Mouse (Mus musculus) thymus, postnatal 0 days (tissue): ENCODE results near the gene Sohlh2. TPM values are rescaled to one million over a fixed set of nuclear protein-coding genes. Genes with fewer than 3 reads are reported as not detected.

Experiments used
- DNase-seq: peaks from one replicate; pipeline ENCODE4 v3.0.0-alpha.2; 2015; ENCODE audit warnings: low spot score
- microRNA-seq: library from miRNA; unstranded; fragments of <30 nt; microRNA quantifications from one replicate; pipeline ENCODE4, GENCODE M21; 2016; ENCODE audit warnings: borderline number of aligned reads
- polyA plus RNA-seq: library from polyadenylated mRNA; unstranded; fragments of >200 nt; fragmentation: Nextera tagmentation; extraction: Ambion mirVana; gene quantifications from 2 replicates; pipeline ENCODE4 v1.2.1, GENCODE M21; 2015

Sohlh2 gene
- polyA plus RNA-seq, 1 experiment from 2014 or later, result not detected

GRCm38 (mm10) chr3:55206413-55206812, 24.6 kb downstream of the Sohlh2 start:
- no peak for DNase-seq

- no peak for DNase-seq
These were observed 25.8 kb downstream of the Sohlh2 start for GRCm38 (mm10) chr3:55207665-55208064.

- DNase-seq, result no peak
These were observed 30.4 kb downstream of the Sohlh2 start for GRCm38 (mm10) chr3:55212254-55212653.

- no peak for DNase-seq
These were observed 32.0 kb downstream of the Sohlh2 start for GRCm38 (mm10) chr3:55213785-55214184.

- DNase-seq, result no peak
These were observed 32.6 kb downstream of the Sohlh2 start for GRCm38 (mm10) chr3:55214413-55214812.

- no peak for DNase-seq
These were observed 40.7 kb downstream of the Sohlh2 start for GRCm38 (mm10) chr3:55222502-55222901.

GRCm38 (mm10) chr3:55223862-55224261, 42.0 kb downstream of the Sohlh2 start:
- DNase-seq, result no peak

- no peak for DNase-seq
These were observed 44.8 kb downstream of the Sohlh2 start for GRCm38 (mm10) chr3:55226501-55227213.

- DNase-seq, result no peak
These were observed 45.4 kb downstream of the Sohlh2 start for GRCm38 (mm10) chr3:55227214-55227581.

- DNase-seq, result no peak
These were observed 60.0 kb downstream of the Sohlh2 start, which contains the start of gene Dclk1 for GRCm38 (mm10) chr3:55241730-55242421. Dclk1 (plus strand) TSS chr3:55242364.

- DNase-seq, result no peak
These were observed 60.7 kb downstream of the Sohlh2 start for GRCm38 (mm10) chr3:55242422-55243055.

- no peak for DNase-seq
These were observed 61.2 kb downstream of the Sohlh2 start for GRCm38 (mm10) chr3:55243056-55243471.

GRCm38 (mm10) chr3:55244087-55244486, 62.3 kb downstream of the Sohlh2 start:
- no peak for DNase-seq

GRCm38 (mm10) chr3:55246618-55247272, 64.9 kb downstream of the Sohlh2 start:
- DNase-seq, result no peak

GRCm38 (mm10) chr3:55248048-55248447, 66.2 kb downstream of the Sohlh2 start:
- no peak for DNase-seq

GRCm38 (mm10) chr3:55248508-55248907, 66.7 kb downstream of the Sohlh2 start:
- no peak for DNase-seq

GRCm38 (mm10) chr3:55250631-55251030, 68.8 kb downstream of the Sohlh2 start:
- DNase-seq, result no peak

Small RNAs within 50 kb of the gene (microRNA-seq; reads per million reads assigned to microRNA genes)
- not detected for gene Gm22029

Other genes with a start within 250 kb of the Sohlh2 start
- gene Ccna1, start 126.5 kb upstream of the Sohlh2 start, polyA plus RNA-seq, result 0.21 and 0.35 TPM in 2 replicates
- gene Spg20, start 69.9 kb upstream of the Sohlh2 start, polyA plus RNA-seq, result 16.6 and 18.7 TPM in 2 replicates
- gene Ccdc169, start 44.7 kb upstream of the Sohlh2 start, polyA plus RNA-seq, result 0.04 TPM in 1 of 2 replicates, not detected in the other
- 2.6 and 3.3 TPM in 2 replicates for gene Dclk1, start 60.3 kb downstream of the Sohlh2 start, polyA plus RNA-seq